Mouse (Mus musculus): ENCODE data around the gene Gm10337.

- TF ChIP-seq POLR2A (IDR thresholded peaks at IDR 0.05; ENCODE audit: insufficient read length, low read depth) (no peak), E2F4 (IDR thresholded peaks at IDR 0.05; ENCODE audit: insufficient read depth) (no peak), POLR2AphosphoS2 (IDR thresholded peaks at IDR 0.05; ENCODE audit: insufficient read length, low read depth) (no peak), REST (IDR thresholded peaks at IDR 0.05; ENCODE audit: insufficient read depth, insufficient read length) (no peak), MYOG (IDR thresholded peaks at IDR 0.05; ENCODE audit: control insufficient read depth in 1 of 3, insufficient read depth in 1 of 3, insufficient read length in 2 of 3, low read depth in 2 of 3) (no peak), MAX (IDR thresholded peaks at IDR 0.05; ENCODE audit: low read depth) (no peak), TCF12 (IDR thresholded peaks at IDR 0.05; ENCODE audit: insufficient read depth, poor library complexity, severe bottlenecking) (no peak)
These were observed 9.5 kb downstream of the Gm10337 start for GRCm38 (mm10) chr15:102513004-102513403.
